Mouse (Mus musculus) frontal cortex, postnatal 14 days (tissue): ENCODE results near the gene Dbh.

Experiments
- DNase-seq, 2 experiments: peaks; one replicate each; pipeline ENCODE4 v3.0.0; 2022; ENCODE audit warnings: low spot score in 2 of 2

Dbh gene

GRCm38 (mm10) chr2:27163851-27164250 is 1.2 kb upstream of the Dbh start:
- peak in 1 of 2 experiments; percentile 56 for DNase-seq

GRCm38 (mm10) chr2:27166074-27166473 is 1.0 kb downstream of the Dbh start:
- no peak for DNase-seq

- DNase-seq, result no peak
Observed at GRCm38 (mm10) chr2:27166999-27167398, 2.0 kb downstream of the Dbh start.

- no peak for DNase-seq
Observed at GRCm38 (mm10) chr2:27174242-27174641, 9.2 kb downstream of the Dbh start.

GRCm38 (mm10) chr2:27175696-27176267 is 10.7 kb downstream of the Dbh start:
- no peak for DNase-seq

GRCm38 (mm10) chr2:27179101-27179500 is 14.1 kb downstream of the Dbh start:
- DNase-seq, result peak in 1 of 2 experiments; percentile 53

- DNase-seq, result no peak
Observed at GRCm38 (mm10) chr2:27181907-27182306, 16.9 kb downstream of the Dbh start.

GRCm38 (mm10) chr2:27183734-27184133 is 18.7 kb downstream of the Dbh start:
- no peak for DNase-seq

- no peak for DNase-seq
Observed at GRCm38 (mm10) chr2:27187531-27187930, 22.5 kb downstream of the Dbh start.

- DNase-seq, result no peak
Observed at GRCm38 (mm10) chr2:27189994-27190393, 25.0 kb downstream of the Dbh start.

- no peak for DNase-seq
Observed at GRCm38 (mm10) chr2:27198551-27199246, 33.7 kb downstream of the Dbh start.

GRCm38 (mm10) chr2:27200586-27200985 is 35.6 kb downstream of the Dbh start:
- DNase-seq, result no peak

GRCm38 (mm10) chr2:27205666-27206065 is 40.6 kb downstream of the Dbh start:
- no peak for DNase-seq

GRCm38 (mm10) chr2:27206128-27206797 is 41.2 kb downstream of the Dbh start:
- no peak for DNase-seq

- DNase-seq, result no peak
Observed at GRCm38 (mm10) chr2:27207126-27207525, 42.1 kb downstream of the Dbh start.

GRCm38 (mm10) chr2:27209370-27209769 is 44.3 kb downstream of the Dbh start:
- DNase-seq, result no peak

- DNase-seq, result no peak
Observed at GRCm38 (mm10) chr2:27209816-27210215, 44.8 kb downstream of the Dbh start.

- no peak for DNase-seq
Observed at GRCm38 (mm10) chr2:27210255-27210654, 45.2 kb downstream of the Dbh start.

GRCm38 (mm10) chr2:27210676-27211210 is 45.7 kb downstream of the Dbh start:
- DNase-seq, result no peak

GRCm38 (mm10) chr2:27211966-27212893 is 47.2 kb downstream of the Dbh start:
- DNase-seq, result no peak

GRCm38 (mm10) chr2:27215537-27215936 is 50.5 kb downstream of the Dbh start:
- no peak for DNase-seq

GRCm38 (mm10) chr2:27218121-27218544 is 53.1 kb downstream of the Dbh start:
- no peak for DNase-seq
